Mouse (Mus musculus) macrophage (primary cell): Measurements from ENCODE around the gene Calr4. TPM values are rescaled to one million over a fixed set of nuclear protein-coding genes. Genes with fewer than 3 reads are reported as not detected.

Source experiments
- H3K27ac ChIP-seq: fragments of 350-480 bp; formaldehyde crosslinking; 2 replicates; pipeline ENCODE4 v1.9.0; 2021
- H3K36me3 ChIP-seq: fragments of 350-480 bp; formaldehyde crosslinking; 2 replicates; pipeline ENCODE4 v1.9.0; 2021; ENCODE audit errors: inconsistent target
- H3K4me3 ChIP-seq: fragments of 350-480 bp; formaldehyde crosslinking; 2 replicates; pipeline ENCODE4 v1.9.0; 2021; ENCODE audit errors: inconsistent target
- H3K79me2 ChIP-seq: fragments of 350-480 bp; formaldehyde crosslinking; 2 replicates; pipeline ENCODE4 v1.9.0; 2021; ENCODE audit errors: inconsistent target
- WGBS: methylation state at CpG from one replicate; pipeline ENCODE4 v1.1.7; 2026; ENCODE audit warnings: inconsistent platforms; ENCODE audit not compliant: missing documents; 5-methylcytosine and 5-hydroxymethylcytosine counted together
- polyA plus RNA-seq: library from polyadenylated mRNA; stranded (reverse); fragments of 250-400 nt; gene quantifications from 3 replicates; pipeline ENCODE4 v1.2.4, GENCODE M21; 2018; ENCODE audit warnings: inconsistent platforms

Calr4 gene
- polyA plus RNA-seq, 1 experiment from 2014 or later, result not detected

DNA sequence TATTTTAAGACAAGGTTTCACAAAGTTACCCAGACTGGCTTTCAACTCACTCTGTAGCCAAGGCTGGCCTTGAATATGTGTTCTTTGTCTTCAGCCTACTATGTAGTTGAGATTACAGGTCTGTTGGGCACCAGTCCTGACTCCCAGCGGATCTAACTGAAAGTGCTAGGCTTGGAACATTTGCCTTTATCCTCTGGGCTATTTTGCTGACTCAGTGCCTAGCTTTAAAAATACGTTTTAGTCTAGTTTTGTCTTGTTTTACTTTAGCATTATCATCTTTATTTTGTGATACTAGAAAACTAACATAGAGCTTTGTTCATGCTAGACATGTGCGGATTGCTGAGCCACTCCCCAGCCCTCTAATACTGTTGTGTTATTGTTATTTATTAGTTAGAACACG, 17.9 kb downstream of the Calr4 start:
- H3K79me2 ChIP-seq, result no peaks in the 10 kb centered on the region
- H3K4me3 ChIP-seq, result no peak overlapping the region
- 91% methylated on average over 4 of the region's 4 CpGs for WGBS
- no peaks in the 10 kb centered on the region for H3K36me3 ChIP-seq
- no peak overlapping the region for H3K27ac ChIP-seq

DNA sequence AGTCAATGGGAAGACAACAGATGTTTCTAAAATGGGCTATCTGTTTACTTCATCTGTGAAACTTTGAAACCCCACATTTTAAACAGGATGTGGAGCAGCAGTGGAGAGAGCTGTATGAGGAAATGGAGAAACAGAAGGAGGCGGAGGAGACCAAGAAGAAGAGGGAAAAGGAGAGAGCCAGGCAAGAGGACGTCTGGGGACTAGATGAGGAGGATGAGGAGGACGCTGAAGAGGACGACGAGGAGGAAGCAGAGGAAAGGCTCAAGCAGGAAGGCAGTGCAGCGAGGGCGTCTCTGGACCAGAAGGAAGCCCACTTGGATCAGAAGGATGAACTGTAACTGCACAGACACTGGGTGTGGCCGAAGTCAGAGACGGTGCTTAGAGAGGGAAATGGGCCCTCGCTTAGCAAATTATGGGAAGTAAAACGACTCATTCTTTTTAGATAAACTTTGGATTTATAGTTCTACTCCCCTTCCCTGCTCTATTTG, 19.4 kb downstream of the Calr4 start:
- Histone ChIP-seq H3K4me3 (no peak overlapping the region), H3K79me2 (no peaks in the 10 kb centered on the region), H3K36me3 (no peaks in the 10 kb centered on the region), H3K27ac (peak overlapping the region; percentile 57)
- 11% methylated on average over 11 of the region's 11 CpGs for WGBS

DNA sequence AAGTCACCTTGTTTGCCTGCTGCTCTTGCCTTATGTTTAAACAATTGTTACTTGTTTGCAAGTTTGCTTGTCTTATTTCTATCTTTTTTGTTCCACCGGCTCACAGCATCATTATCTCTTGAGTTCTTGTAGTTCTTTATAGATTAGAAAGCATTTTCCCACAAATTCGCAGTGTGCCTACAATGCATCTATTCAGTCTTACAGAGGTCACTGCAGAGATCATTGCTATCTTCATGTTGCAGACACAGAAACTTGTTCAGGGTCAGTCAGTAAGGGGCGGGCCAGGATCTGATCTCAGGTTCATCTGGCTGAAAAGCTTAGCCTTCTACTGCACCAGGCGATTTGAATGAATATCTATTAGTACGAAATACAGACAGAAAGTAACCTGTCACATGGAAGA, 20.2 kb downstream of the Calr4 start:
- WGBS, result 91% methylated on average over 5 of the region's 5 CpGs
- no peak overlapping the region for H3K4me3 ChIP-seq
- H3K79me2 ChIP-seq, result no peaks in the 10 kb centered on the region
- peak overlapping the region; percentile 55 for H3K27ac ChIP-seq
- no peaks in the 10 kb centered on the region for H3K36me3 ChIP-seq

DNA sequence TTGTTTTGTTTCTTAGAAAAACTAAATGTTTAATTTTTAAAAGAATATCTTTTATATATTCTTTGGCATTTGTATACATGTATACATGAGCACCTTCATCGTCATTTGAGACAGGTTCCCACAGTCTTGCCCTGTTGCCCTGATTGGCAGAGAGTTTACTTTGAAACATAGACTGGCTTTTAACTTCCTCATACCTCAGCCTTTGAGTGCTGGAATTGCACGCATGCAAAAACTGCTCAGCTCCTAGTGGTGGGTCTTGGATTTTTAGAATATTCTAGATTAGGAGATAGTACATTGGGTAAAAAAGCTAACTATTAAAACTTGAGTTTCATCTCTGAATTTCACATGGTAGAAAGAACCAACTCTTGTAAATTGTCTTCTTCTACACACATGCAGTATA, 21.0 kb downstream of the Calr4 start:
- 19% methylated on average over 2 of the region's 2 CpGs for WGBS
- H3K79me2 ChIP-seq, result no peaks in the 10 kb centered on the region
- H3K4me3 ChIP-seq, result no peak overlapping the region
- H3K27ac ChIP-seq, result peak overlapping the region; percentile 55
- H3K36me3 ChIP-seq, result no peaks in the 10 kb centered on the region

DNA sequence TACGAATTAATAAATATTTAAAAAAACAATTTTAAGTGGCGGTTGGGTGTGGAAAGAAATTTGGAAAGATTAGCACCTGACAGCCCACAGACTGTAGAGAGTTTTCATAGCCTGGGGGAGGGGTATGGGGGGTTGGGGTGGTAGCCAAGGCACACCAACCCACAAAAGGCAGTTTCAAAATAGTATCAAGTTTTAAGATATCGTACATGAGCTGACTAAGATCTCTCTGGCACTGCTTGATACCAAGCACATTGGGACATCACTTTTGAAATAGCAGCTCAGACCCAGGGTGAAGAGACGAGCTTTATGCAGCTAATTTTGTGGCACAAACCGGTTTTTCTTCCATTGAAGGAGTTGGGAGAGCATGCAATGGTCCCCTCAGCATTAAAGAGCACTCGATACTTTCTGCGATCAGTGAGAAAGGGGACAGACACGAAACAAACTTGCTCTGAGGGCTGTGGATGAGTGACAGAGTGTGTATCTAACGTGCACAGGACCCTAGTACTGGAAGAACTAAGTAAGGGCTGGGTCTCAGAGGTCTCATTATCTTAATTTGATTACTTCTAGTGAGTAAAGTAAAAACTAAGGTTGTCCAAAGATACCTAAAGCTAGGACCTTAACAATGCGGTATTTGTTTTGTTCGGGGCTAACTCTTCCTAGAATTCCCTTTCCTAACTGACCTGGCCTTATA, 21.6 kb downstream of the Calr4 start:
- 89% methylated on average over 11 of the region's 11 CpGs for WGBS
- Histone ChIP-seq H3K79me2 (no peaks in the 10 kb centered on the region), H3K27ac (peak overlapping the region; percentile 55), H3K36me3 (no peaks in the 10 kb centered on the region), H3K4me3 (no peak overlapping the region)

DNA sequence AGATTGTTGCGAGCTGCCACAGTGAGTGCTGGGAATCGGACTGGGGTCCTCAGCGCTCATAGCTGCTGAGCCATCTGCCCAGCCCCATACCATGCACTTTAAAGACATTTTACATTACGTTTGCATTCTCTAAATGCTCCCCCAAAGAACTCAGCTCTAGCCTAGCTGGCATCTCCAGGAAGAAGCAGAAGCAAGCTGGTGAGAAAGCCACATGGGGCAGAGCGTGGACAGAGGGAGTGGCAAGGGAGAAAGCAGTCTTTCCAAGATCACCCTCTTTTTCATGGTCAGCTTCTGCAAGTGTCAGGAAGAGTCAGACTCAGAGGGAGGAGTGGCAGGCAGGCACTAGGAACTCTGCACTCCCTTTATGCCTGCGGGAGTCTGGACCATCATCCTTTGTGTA, 22.5 kb downstream of the Calr4 start:
- Histone ChIP-seq H3K79me2 (no peaks in the 10 kb centered on the region), H3K4me3 (no peak overlapping the region), H3K36me3 (no peaks in the 10 kb centered on the region), H3K27ac (peak overlapping the region; percentile 53)
- WGBS, result 99% methylated on average over 6 of the region's 6 CpGs

DNA sequence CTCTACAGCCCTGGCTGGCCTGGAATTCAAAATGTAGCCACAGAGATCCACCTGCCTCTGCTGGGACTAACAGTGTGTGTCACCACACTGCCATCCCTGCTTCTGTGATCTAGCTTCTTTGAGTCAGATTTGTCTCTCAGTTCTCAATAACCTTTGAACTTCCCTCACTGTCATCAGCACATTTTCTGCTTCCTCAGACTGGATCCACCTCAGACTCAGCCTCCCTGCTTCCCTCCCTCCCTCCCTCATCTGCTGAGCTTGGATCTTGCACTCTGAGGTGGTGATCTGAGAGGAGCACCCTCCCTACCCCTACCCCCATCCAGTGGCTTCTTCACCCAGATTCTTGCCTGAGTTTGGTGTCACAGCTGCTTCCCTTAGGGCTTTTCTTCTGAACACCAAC, 23.4 kb downstream of the Calr4 start:
- no peaks in the 10 kb centered on the region for H3K79me2 ChIP-seq
- H3K36me3 ChIP-seq, result no peaks in the 10 kb centered on the region
- 0 out of 2 replicates have a peak overlapping the region, but pooled peaks have one; percentile 8 for H3K27ac ChIP-seq
- no peak overlapping the region for H3K4me3 ChIP-seq

DNA sequence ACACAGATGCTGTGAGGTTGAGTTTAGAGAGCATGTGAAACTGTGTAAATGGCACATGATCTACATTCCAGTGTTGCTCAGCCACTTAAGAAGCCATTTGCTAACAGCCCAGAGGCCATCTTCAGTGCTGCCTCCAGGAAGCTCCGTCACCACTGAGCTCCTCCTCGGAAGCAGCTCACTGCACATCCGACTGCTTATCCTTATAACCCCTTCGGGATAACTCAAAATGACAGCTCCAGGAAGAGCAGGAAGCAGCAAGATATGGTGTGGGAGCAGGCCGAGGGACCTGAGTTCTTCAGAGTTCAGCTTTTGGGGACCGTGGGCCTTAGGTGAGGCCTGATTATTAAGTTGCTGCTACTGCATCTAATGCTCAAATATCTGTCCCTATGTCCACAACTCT, 27.8 kb downstream of the Calr4 start:
- 86% methylated on average over 6 of the region's 6 CpGs for WGBS
- no peaks in the 10 kb centered on the region for H3K79me2 ChIP-seq
- H3K36me3 ChIP-seq, result no peaks in the 10 kb centered on the region
- no peak overlapping the region for H3K4me3 ChIP-seq
- no peak overlapping the region for H3K27ac ChIP-seq

DNA sequence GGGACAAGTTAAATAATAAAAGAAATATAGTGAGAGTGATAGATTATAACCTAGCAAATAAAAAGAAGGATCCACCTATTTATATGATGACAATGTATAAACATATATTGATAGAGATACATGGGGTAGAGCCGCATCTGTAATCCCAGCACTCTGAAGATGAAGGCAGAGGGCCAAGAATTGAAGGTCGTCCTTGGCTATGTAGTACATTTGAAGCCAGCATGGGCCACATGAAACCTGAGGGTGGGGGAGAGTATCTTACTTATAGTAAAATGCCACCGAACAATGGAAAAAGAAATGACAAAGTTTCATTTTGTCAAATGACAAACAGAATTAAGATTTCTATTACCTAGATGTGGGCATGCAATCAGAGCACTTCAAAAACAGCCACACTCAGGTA, 31.8 kb downstream of the Calr4 start:
- H3K79me2 ChIP-seq, result no peaks in the 10 kb centered on the region
- no peaks in the 10 kb centered on the region for H3K36me3 ChIP-seq
- H3K27ac ChIP-seq, result no peak overlapping the region
- H3K4me3 ChIP-seq, result no peak overlapping the region
- WGBS, result 97% methylated on average over 3 of the region's 3 CpGs

DNA sequence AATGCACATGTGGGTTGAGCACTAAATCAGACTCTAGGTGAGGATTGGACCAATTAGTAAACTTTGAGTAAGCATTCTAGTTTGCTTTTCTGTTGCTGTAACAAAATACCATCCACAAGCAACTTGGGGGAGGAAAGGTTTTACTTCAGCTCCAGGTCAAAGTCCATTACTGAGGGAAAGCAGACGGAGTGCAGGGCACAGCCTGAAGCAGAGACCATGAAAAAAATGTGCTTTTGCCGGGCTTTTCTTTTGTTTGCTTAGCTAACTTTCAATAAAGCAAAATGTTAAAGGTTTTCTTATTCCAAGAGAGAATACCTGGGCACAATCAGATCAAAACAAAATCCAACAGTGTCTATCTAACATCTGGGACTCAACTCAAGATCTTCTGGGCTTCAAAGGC, 32.5 kb downstream of the Calr4 start:
- Histone ChIP-seq H3K27ac (no peak overlapping the region), H3K79me2 (no peaks in the 10 kb centered on the region), H3K36me3 (no peaks in the 10 kb centered on the region), H3K4me3 (no peak overlapping the region)
- WGBS, result 88% methylated on average over 2 of the region's 2 CpGs

DNA sequence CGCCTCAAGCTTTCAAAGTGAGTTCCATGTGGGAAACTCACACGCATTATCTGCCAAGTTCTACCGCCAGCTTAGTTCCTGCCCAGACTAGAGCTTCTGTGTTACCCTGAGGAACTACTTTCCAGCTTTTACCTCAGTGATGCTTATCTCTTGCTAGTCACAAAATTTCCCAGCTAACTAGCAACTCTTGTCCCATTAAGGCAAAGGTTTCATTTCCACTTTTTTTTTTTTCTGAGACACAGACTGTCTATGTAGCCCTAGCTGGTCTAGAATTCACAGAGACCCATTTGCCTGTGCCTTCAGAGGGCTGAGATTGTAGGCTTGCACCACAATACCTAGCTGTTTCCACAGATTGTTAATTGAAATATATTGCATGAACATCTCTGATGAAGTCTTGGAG, 33.2 kb downstream of the Calr4 start:
- no peaks in the 10 kb centered on the region for H3K79me2 ChIP-seq
- H3K4me3 ChIP-seq, result no peak overlapping the region
- H3K36me3 ChIP-seq, result no peaks in the 10 kb centered on the region
- H3K27ac ChIP-seq, result no peak overlapping the region
- 82% methylated on average over 3 of the region's 3 CpGs for WGBS

DNA sequence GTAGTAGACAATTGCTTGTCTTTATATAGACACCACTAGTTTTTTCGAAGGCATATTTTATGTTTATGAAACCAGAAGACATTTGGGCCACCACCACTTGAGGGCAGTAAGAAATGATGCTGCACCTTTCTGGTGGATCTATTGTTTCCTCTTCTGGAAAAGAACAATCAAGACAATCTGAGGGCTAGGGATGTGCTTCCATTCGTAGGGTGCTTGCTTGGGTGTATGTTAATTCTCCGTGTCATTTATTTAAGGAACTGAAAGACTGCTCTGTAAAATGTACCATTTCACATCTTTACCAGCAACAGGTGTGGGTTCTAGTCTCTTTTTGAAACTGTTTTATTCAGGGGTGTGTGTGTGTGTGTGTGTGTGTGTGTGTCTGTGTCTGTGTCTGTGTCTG, 34.6 kb downstream of the Calr4 start:
- Histone ChIP-seq H3K27ac (no peak overlapping the region), H3K79me2 (no peaks in the 10 kb centered on the region), H3K36me3 (no peaks in the 10 kb centered on the region), H3K4me3 (no peak overlapping the region)
- WGBS, result 74% methylated on average over 3 of the region's 3 CpGs

DNA sequence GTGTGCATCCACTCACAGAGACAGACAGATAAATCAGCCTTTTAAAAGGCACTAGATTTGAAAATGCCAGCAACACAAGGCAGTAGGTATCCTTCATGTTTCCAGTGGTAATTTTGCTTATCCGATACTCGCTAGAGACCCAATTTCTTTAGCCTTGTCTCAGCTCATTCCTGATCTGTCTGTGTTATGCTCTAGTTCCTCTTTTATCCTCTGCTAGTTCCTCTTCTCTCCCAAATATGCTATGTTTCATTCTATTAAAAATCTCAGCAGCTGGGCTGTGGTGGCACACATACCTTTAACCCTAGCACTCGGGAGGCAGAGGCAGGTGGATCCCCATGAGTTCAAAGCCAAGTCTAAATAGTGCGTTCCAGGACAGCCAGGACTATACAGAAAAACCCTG, 37.5 kb downstream of the Calr4 start:
- WGBS, result 14% methylated on average over 4 of the region's 4 CpGs
- Histone ChIP-seq H3K36me3 (no peaks in the 10 kb centered on the region), H3K79me2 (no peaks in the 10 kb centered on the region), H3K27ac (peak overlapping the region; percentile 39), H3K4me3 (no peak overlapping the region)

DNA sequence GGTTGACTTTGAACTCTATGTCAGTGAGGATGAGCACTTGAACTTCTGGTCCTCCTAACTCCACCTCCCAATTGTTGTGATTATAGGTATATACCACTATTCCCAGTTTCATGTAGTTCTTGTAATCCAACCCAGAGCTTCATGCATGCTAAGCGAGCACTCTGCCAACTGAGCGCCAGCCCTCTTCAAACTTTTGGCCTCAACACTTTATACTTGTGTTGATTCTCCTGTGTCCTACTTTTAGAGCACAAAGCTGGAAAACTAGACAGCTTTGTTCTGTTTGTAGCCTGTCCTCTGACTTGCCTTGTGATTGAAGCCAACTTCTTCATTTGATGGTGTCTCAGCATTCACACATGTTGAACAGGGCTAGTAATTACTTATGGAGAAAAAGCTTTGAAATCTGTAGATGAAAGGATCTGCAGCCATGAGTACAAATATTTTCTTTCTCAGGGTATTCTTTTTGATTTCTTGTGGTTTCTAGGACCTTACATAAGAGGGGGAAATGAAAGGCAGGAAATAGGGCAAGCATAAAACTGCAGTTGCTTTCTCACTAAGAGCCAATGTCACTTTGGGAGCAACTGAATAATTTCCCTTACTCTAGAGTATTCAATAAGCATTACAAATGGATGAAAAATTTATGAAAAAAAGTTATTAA, 39.4 kb downstream of the Calr4 start:
- no peak overlapping the region for H3K4me3 ChIP-seq
- no peaks in the 10 kb centered on the region for H3K36me3 ChIP-seq
- H3K79me2 ChIP-seq, result no peaks in the 10 kb centered on the region
- WGBS, result 71% methylated on average over 2 of the region's 2 CpGs
- peak overlapping the region; percentile 58 for H3K27ac ChIP-seq

DNA sequence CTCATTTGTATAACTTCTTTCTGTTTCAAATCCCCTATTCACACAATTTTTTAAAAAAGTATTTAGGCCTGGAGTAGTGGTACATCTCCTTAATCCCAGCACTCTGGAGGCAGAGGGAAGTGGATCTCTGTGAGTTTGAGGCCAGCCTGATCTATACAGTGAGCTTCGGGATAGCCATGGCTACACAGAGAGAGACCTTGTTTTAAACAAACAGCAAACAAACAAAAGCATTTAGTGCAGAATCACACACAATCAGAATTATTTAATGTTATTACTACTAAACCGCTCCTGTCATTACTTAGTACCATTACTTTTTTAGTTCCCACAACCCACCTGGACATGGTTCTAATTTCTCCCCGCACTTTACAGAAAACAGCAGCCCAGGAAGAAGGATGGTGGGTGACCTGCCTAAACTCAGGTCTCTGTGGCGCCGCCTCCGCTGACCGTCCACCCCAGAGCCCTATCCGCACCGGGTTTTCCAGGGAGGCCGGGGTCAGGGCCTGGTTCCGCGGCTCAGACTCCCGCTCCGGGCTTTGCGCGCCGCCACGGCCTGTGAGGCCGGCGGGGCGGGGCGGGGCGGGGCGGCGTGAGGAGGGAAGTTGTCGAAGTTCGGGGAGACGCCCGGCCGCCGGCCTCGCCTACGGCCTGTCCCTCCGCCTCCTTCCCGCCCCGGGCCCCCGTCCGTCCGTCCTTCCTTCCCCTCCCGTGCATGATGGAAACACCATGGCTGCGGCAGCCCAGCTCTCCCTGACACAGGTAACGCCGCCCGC, 45.6 kb downstream of the Calr4 start, which contains the start of gene Eps15:
TSS of gene Eps15 (plus strand) at position 580 of the 770 bp plus-strand sequence.
- WGBS, result 7% methylated on average over 41 of the region's 44 CpGs
- Histone ChIP-seq H3K4me3 (peak within 1 kb of the TSS; percentile 62), H3K79me2 (peaks cover 43% of the 10 kb centered on the region), H3K27ac (0 out of 2 replicates have a peak within 1 kb of the TSS, but pooled peaks have one; percentile 21), H3K36me3 (no peaks in the 10 kb centered on the region)
